Mouse (Mus musculus) heart, embryonic 13.5 days (tissue): ENCODE data around the gene Clec11a. TPM values are rescaled to one million over a fixed set of nuclear protein-coding genes. Genes with fewer than 3 reads are reported as not detected.
"Not testable (repeated sequence)": the region's sequence is repeated elsewhere in the genome, so short reads cannot be mapped to it uniquely, and the experiment has no call there.

Experiments used
- ATAC-seq: fragments of 200-750 bp; cut with Nextera tagmentation; 2 replicates; pipeline ENCODE4 v1.8.0; 2017; ENCODE audit warnings: moderate TSS enrichment; ENCODE audit not compliant: insufficient number of reproducible peaks, low FRiP score, low TSS enrichment; ENCODE audit errors: extremely low read depth
- H3K27ac ChIP-seq: fragments of 300-500 bp; sonication (generic); replicated peaks from 2 replicates; pipeline ENCODE4 v1.5.1; 2015; ENCODE audit warnings: moderate library complexity, mild to moderate bottlenecking, inconsistent platforms
- H3K27me3 ChIP-seq: fragments of 300-500 bp; sonication (generic); replicated peaks from 2 replicates; pipeline ENCODE4 v1.6.1; 2015; ENCODE audit warnings: mild to moderate bottlenecking, inconsistent platforms
- H3K36me3 ChIP-seq: fragments of 300-500 bp; sonication (generic); 2 replicates; pipeline ENCODE4 v1.6.1; 2015; ENCODE audit warnings: mild to moderate bottlenecking, inconsistent platforms
- H3K4me1 ChIP-seq: fragments of 300-500 bp; sonication (generic); 2 replicates; pipeline ENCODE4 v1.6.1; 2015; ENCODE audit warnings: inconsistent platforms
- H3K4me2 ChIP-seq: fragments of 300-500 bp; sonication (generic); 2 replicates; pipeline ENCODE4 v1.6.1; 2015; ENCODE audit warnings: inconsistent platforms, mild to moderate bottlenecking, moderate library complexity
- H3K4me3 ChIP-seq: fragments of 300-500 bp; sonication (generic); 2 replicates; pipeline ENCODE4 v1.5.1; 2015; ENCODE audit warnings: moderate library complexity, mild to moderate bottlenecking, inconsistent platforms
- H3K9ac ChIP-seq: fragments of 300-500 bp; sonication (generic); 2 replicates; pipeline ENCODE4 v1.6.1; 2015; ENCODE audit warnings: inconsistent platforms, mild to moderate bottlenecking, moderate library complexity
- H3K9me3 ChIP-seq: fragments of 300-500 bp; sonication (generic); 2 replicates; pipeline ENCODE4 v1.6.1; 2016; ENCODE audit warnings: inconsistent platforms
- WGBS: fragments of 180-500 bp; shearing (Covaris S2); methylation state at CpG from one replicate; pipeline ENCODE4 v1.1.7; 2015; ENCODE audit warnings: mixed read lengths; 5-methylcytosine and 5-hydroxymethylcytosine counted together
- polyA plus RNA-seq: library from polyadenylated mRNA; unstranded; fragments of >200 nt; fragmentation: Nextera tagmentation; extraction: Ambion mirVana; gene quantifications from 2 replicates; pipeline ENCODE4 v1.2.1, GENCODE M21; 2015

Gene Clec11a
- polyA plus RNA-seq, 1 experiment from 2014 or later: 0.67 TPM

DNA sequence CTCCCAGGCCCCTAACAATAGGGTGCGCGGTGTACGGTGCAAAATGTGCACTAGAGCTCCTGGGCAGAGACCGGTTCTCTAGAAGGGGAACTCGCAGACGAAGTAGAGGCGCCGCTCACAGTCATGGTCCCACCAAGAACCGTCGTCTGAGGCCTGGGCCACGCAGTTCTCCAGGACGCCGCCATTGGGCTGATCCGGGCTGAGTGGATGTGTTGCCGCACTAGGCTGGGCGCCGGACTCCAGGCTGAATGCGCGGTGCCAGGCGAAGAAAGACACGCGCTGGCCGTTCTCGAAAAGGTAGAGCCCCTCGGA, 2.3 kb downstream of the Clec11a start:
- peak overlapping the region; percentile 70 for H3K4me3 ChIP-seq
- peaks cover 53% of the 10 kb centered on the region for H3K27me3 ChIP-seq
- peaks cover 14% of the 10 kb centered on the region for H3K4me1 ChIP-seq
- peak overlapping the region; percentile 83 for H3K27ac ChIP-seq
- H3K4me2 ChIP-seq: peak overlapping the region; percentile 84
- no peak; the same call in none of the 2 replicates for ATAC-seq
- H3K9ac ChIP-seq: peak overlapping the region; percentile 92
- under 1% methylated on average over 25 of the region's 25 CpGs for WGBS
- H3K9me3 ChIP-seq: no peaks in the 10 kb centered on the region
- H3K36me3 ChIP-seq: no peaks in the 10 kb centered on the region

DNA sequence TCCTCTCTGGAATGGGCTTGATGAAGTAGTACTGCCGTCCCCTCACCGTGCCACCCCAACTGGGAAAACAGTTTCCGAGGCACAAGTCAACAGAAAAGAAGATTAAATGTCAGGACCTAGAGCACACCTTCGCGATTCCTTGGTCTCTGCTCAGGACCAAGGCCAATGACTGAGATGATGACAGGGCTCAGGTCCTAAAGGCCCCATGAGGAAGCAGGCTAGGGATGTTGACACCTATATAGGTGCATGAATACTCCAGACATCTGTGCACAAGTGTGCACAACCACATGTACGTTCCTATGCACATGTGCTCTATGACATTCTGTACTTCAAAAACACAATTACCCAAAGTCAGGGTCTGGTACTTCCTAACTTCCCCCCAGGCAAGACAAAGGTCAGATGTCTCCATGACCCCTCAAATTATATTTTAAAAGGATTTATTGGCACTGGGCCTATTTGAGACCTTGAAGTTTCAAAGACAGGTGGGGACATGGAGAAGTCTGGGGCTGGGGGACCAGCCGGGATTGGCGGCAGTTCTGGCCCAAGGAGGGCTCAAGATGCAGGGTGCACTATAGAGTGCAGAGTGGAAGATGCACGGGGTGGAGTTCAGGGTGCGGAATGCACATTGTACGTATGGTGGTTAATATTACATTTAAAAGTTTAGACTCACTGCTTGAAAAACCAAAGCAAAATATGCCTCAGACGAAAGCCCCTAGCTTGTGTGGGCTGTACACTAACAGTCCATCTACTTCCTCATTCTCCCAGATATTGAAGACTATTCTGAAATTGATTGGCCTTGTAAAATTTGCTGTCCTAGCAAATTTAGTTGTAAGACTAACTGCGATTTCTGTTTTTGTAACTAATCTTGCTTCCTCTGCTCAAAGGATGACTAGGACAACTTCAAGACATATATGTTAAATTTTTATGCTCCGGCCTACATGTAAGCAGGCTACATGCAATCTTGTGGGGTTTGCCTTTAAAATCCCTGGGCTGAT, 3.1 kb downstream of the Clec11a start:
- H3K9ac ChIP-seq: peak overlapping the region; percentile 92
- H3K27ac ChIP-seq: peak overlapping the region; percentile 83; the same call in 1 of the 2 replicates
- WGBS: 83% methylated on average over 14 of the region's 14 CpGs
- peak overlapping the region; percentile 70 for H3K4me3 ChIP-seq
- no peak for ATAC-seq
- no peaks in the 10 kb centered on the region for H3K9me3 ChIP-seq
- H3K4me2 ChIP-seq: peak overlapping the region; percentile 84
- H3K36me3 ChIP-seq: no peaks in the 10 kb centered on the region
- peaks cover 14% of the 10 kb centered on the region for H3K4me1 ChIP-seq
- H3K27me3 ChIP-seq: peaks cover 52% of the 10 kb centered on the region

DNA sequence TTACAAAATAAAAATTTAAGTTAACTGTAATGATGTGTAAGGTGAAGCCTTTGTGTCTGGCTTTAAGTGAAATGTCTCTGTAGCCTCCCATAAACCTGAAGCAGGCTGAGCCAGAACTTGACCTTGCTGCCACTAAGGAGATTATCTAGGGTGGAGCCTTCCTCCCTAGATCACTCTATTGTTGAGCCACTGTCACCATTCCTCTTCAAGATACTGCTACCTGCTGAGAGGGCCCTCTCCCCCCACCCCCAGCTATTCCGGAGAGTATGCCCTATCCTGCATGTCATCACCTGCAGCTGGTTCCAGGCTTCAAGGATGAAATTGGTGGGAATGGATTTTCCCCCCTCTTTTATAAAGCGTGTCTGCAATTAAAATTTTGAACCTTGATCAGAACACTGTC, 9.2 kb downstream of the Clec11a start:
- H3K9ac ChIP-seq, H3K4me1 ChIP-seq, ATAC-seq, H3K36me3 ChIP-seq, H3K27ac ChIP-seq, H3K4me2 ChIP-seq, H3K9me3 ChIP-seq, H3K4me3 ChIP-seq: not testable (repeated sequence)
- H3K27me3 ChIP-seq: peaks cover 39% of the 10 kb centered on the region
- 52% methylated on average over 2 of the region's 2 CpGs for WGBS

DNA sequence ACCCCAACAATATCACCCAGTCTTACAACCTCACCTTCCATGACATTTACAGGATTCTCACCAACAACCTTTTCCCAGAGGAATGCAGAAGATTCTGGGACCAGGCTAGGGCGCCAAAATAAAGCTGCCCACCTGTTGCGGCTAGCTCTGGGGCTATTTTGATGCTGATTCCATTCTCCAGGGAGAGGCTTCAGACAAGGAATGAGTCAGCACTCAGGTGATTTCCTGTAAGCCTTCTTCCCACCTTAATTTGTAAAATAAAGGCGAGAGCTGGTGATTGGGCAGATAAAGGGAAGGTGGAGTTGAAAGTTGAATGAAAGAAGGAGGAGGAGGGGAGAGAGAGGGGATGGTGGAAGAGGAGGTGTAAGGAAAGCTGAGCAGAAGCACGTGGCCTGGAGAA, 15.3 kb downstream of the Clec11a start:
- Histone ChIP-seq H3K36me3 (no peaks in the 10 kb centered on the region), H3K27ac (no peak overlapping the region), H3K9ac (no peak overlapping the region), H3K27me3 (peaks cover 19% of the 10 kb centered on the region), H3K4me2 (no peak overlapping the region), H3K4me3 (no peak overlapping the region), H3K4me1 (no peaks in the 10 kb centered on the region), H3K9me3 (peaks cover 14% of the 10 kb centered on the region)
- WGBS: 51% methylated on average over 4 of the region's 4 CpGs
- ATAC-seq: no peak

DNA sequence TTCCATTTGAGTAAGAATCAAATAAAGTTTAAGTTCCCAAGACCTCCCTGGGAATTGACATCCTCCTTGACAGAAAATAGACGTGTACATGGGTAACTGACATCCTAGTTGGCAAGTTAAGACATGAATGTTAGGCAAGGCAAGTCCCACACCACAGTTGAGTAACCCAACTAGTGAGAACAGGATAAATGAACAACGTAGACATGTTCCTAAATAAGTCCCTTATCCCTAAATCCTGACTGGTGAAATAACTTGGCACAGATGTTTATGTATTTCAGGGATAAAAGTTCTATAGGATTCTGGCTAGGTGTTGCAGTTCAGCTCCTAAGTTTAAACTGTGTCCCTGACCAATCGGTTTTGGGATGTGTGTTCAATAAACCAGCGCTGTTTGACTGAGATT, 15.7 kb downstream of the Clec11a start:
- WGBS: 73% methylated on average over 4 of the region's 4 CpGs
- Histone ChIP-seq H3K27me3 (peaks cover 19% of the 10 kb centered on the region), H3K9me3 (peaks cover 14% of the 10 kb centered on the region), H3K4me1 (no peaks in the 10 kb centered on the region), H3K9ac (no peak overlapping the region), H3K36me3 (no peaks in the 10 kb centered on the region), H3K4me3 (no peak overlapping the region), H3K4me2 (no peak overlapping the region), H3K27ac (no peak overlapping the region)
- no peak for ATAC-seq

DNA sequence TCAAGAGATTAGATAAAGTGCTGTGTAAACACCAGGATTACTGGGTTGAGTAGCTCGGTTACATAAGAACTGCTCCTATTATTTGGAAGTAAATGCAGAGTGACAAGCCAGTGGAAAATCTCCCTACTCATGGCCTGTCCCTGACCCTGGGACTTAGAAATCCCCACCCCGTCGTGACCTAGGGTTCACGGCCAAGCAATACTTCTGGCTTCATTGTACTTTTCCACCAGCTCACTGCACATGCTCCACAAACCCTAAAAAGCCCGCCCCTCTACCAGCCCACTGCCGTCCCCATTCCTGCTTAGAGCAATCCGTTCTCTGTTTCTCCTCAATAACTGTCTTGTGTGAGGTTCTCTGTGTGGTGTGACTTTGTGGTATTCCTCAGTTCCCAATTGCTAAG, 18.9 kb downstream of the Clec11a start:
- 61% methylated on average over 7 of the region's 7 CpGs for WGBS
- H3K9ac ChIP-seq: no peak overlapping the region
- H3K4me3 ChIP-seq: no peak overlapping the region

DNA sequence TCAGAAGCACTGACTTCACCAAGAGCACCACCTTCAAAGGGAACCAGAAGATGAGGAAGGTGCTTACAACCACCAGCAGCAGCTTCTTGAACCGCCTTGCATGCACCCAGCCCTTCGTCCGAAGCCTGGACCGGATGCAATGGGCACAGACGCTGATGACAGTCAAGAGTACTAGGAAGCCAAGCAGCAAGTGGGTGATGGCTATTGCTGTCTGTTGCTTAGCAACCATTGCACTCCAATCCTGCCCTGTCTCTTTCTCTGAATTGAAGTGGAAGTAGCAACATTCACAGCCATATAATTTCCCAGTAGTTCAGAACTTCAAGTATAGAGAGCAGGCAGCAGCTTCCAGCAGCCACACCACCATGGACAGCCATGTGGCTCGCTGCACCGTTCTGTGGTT, 25.1 kb downstream of the Clec11a start:
- ATAC-seq: no peak
- peaks cover 27% of the 10 kb centered on the region for H3K27me3 ChIP-seq
- peaks cover 2% of the 10 kb centered on the region; the same call in 1 of the 2 replicates for H3K9me3 ChIP-seq
- H3K9ac ChIP-seq: no peak overlapping the region
- H3K27ac ChIP-seq: no peak overlapping the region
- H3K4me3 ChIP-seq: no peak overlapping the region
- 62% methylated on average over 7 of the region's 7 CpGs for WGBS
- H3K36me3 ChIP-seq: no peaks in the 10 kb centered on the region
- no peak overlapping the region for H3K4me2 ChIP-seq
- H3K4me1 ChIP-seq: no peaks in the 10 kb centered on the region

More for the DNA sequence above, 18.9 kb downstream of the Clec11a start:
- no peak for ATAC-seq
- Histone ChIP-seq H3K27ac (no peak overlapping the region), H3K36me3 (no peaks in the 10 kb centered on the region), H3K4me2 (no peak overlapping the region), H3K4me1 (no peaks in the 10 kb centered on the region), H3K9me3 (peaks cover 14% of the 10 kb centered on the region), H3K27me3 (peaks cover 19% of the 10 kb centered on the region)

DNA sequence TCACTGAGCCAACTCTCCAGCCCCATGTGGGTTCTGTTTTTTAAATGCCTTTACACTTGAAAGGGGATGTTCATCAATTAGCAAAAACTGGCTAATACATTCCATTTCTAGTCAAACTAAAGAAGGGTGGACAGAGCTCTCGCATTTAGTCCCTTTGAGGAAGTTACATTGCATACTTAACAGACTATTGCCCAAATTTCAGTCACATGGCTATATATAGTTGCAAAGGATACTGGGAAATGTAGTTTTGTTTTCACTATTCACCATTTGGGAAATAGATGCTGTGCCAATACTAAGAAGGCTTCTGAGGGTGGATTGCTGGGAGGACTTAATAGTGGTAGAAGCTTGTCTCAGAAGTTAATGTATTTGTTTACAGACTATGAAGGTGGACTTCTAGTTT, 25.7 kb downstream of the Clec11a start:
- Histone ChIP-seq H3K27ac (no peak overlapping the region), H3K27me3 (peaks cover 30% of the 10 kb centered on the region), H3K36me3 (no peaks in the 10 kb centered on the region), H3K4me2 (no peak overlapping the region), H3K9me3 (no peaks in the 10 kb centered on the region), H3K4me1 (no peaks in the 10 kb centered on the region), H3K9ac (no peak overlapping the region), H3K4me3 (no peak overlapping the region)
- no peak for ATAC-seq
- 39% methylated on average over 1 of the region's 1 CpGs for WGBS

DNA sequence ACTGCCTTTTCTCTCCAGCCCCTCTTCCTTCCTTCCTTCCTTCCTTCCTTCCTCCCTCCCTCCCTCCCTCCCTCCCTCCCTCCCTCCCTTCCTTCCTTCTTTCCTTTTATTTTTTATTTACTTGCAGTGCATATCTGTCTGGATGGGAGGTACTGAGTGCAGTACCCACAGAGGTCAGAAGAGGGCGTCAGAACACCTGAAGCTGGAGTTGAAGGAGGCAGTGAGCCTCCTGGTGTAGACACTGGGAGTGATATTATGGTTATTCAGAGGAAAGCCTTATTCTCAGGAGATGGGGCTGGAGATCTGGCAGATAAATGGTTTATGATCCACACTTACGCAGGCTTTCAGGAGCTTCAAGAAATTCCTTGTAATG, 29.5 kb downstream of the Clec11a start:
- H3K27ac ChIP-seq: no peak overlapping the region
- no peaks in the 10 kb centered on the region for H3K9me3 ChIP-seq
- H3K9ac ChIP-seq: no peak overlapping the region
- ATAC-seq: no peak
- H3K4me1 ChIP-seq: no peaks in the 10 kb centered on the region
- H3K36me3 ChIP-seq: no peaks in the 10 kb centered on the region
- 42% methylated on average over 2 of the region's 2 CpGs for WGBS
- no peak overlapping the region for H3K4me2 ChIP-seq
- H3K4me3 ChIP-seq: no peak overlapping the region
- peaks cover 55% of the 10 kb centered on the region for H3K27me3 ChIP-seq

DNA sequence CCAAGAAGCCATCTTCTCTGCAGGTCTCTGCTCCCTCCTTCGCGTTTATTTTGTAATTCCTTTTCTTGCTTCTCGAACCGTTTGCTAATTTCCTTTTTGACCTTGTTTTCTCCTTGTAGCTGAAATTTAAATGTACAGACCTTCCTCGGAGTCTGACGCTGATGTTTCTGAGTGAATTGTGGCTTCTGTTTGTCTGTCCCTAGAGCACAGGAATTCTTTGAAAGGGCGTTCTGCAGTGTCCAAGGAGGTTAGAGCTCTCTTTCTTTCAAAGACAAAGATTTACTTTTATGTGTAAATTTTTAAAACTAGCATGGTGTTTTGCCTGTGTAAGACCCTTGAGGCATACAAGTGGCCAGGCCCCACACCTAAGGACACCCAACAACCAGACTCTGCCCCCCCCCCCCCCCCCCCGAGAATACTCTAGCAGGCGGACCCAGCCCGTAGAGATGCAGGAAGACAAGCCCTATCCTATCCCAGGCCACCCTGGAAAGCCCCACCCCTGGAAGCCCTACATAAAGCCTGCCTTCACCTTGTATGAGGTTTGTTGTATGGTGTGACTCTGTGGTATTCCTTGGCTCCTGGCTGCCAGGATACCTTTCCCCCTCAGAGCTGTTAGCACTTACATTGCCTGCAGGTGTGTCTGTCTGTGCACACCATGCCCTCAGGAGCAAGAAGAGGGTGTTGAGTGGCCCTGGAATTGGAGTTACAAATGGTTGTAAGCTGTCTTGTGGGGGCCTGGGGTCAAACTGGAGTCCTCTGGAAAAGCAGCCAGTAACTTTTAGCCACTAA, 30.0 kb downstream of the Clec11a start:
- Histone ChIP-seq H3K27ac (no peak overlapping the region), H3K27me3 (peaks cover 53% of the 10 kb centered on the region), H3K9ac (no peak overlapping the region), H3K4me2 (no peak overlapping the region), H3K4me1 (no peaks in the 10 kb centered on the region), H3K4me3 (no peak overlapping the region), H3K36me3 (no peaks in the 10 kb centered on the region), H3K9me3 (no peaks in the 10 kb centered on the region)
- no peak for ATAC-seq
- WGBS: 65% methylated on average over 9 of the region's 10 CpGs

DNA sequence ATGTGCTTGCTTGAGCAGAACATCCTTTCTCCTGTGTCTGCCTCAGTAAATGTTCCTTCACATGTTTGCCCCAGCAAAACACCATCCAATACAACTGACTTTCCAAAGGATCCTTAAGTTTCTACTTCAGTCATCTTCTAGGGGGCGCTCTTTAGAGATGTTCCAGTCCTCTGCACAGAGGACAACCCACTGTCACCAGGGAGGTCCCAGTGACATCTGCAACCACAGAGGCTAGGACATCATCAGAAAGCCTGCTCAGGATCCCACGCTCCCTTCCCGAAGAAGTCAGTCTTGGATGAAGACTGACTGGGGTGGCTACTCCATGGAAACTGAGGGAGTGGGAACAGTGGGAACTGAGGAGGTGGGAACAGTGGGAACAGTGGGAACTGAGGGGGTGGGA, 31.2 kb downstream of the Clec11a start:
- no peaks in the 10 kb centered on the region for H3K4me1 ChIP-seq
- no peaks in the 10 kb centered on the region for H3K36me3 ChIP-seq
- no peak overlapping the region for H3K4me3 ChIP-seq
- WGBS: 60% methylated on average over 3 of the region's 3 CpGs
- no peaks in the 10 kb centered on the region for H3K9me3 ChIP-seq
- no peak overlapping the region for H3K4me2 ChIP-seq
- H3K27ac ChIP-seq: no peak overlapping the region
- peaks cover 51% of the 10 kb centered on the region for H3K27me3 ChIP-seq
- H3K9ac ChIP-seq: no peak overlapping the region
- no peak for ATAC-seq
